Mouse (Mus musculus) neural tube, embryonic 11.5 days (tissue): ENCODE results near the gene Hoxc11. TPM values are rescaled to one million over a fixed set of nuclear protein-coding genes. Genes with fewer than 3 reads are reported as not detected.

Source experiments
- ATAC-seq: fragments of 200-750 bp; cut with Nextera tagmentation; 2 replicates; pipeline ENCODE4 v1.8.0; 2017; ENCODE audit warnings: moderate number of reproducible peaks, mild to moderate bottlenecking, moderate TSS enrichment, moderate library complexity; ENCODE audit not compliant: insufficient read depth, low FRiP score, low TSS enrichment
- DNase-seq: peaks from one replicate; pipeline ENCODE4 v3.0.0-alpha.2; 2015; ENCODE audit warnings: low spot score
- H3K27ac ChIP-seq: fragments of 300-500 bp; sonication (generic); 2 replicates; pipeline ENCODE4 v1.5.1; 2014; ENCODE audit warnings: low read depth, mild to moderate bottlenecking, low read length
- H3K27me3 ChIP-seq: fragments of 300-500 bp; sonication (generic); 2 replicates; pipeline ENCODE4 v1.6.1; 2014; ENCODE audit warnings: mild to moderate bottlenecking, low read length, mixed read lengths; ENCODE audit not compliant: control insufficient read depth, insufficient read depth
- H3K36me3 ChIP-seq: fragments of 300-500 bp; sonication (generic); 2 replicates; pipeline ENCODE4 v1.6.1; 2014; ENCODE audit warnings: mild to moderate bottlenecking, low read length, moderate library complexity, mixed read lengths; ENCODE audit not compliant: control insufficient read depth, insufficient read depth
- H3K4me1 ChIP-seq: fragments of 300-500 bp; sonication (generic); 2 replicates; pipeline ENCODE4 v1.6.1; 2014; ENCODE audit warnings: low read length, mixed read lengths; ENCODE audit not compliant: control insufficient read depth, insufficient read depth
- H3K4me2 ChIP-seq: fragments of 300-500 bp; sonication (generic); 2 replicates; pipeline ENCODE4 v1.6.1; 2014; ENCODE audit warnings: low read depth, mild to moderate bottlenecking, moderate library complexity
- H3K4me3 ChIP-seq: fragments of 300-500 bp; sonication (generic); 2 replicates; pipeline ENCODE4 v1.5.1; 2014; ENCODE audit warnings: low read depth, low read length
- H3K9ac ChIP-seq: fragments of 300-500 bp; sonication (generic); 2 replicates; pipeline ENCODE4 v1.6.1; 2014; ENCODE audit warnings: mild to moderate bottlenecking, low read length
- H3K9me3 ChIP-seq: fragments of 300-500 bp; sonication (generic); 2 replicates; pipeline ENCODE4 v1.6.1; 2016; ENCODE audit warnings: low read length; ENCODE audit not compliant: control insufficient read depth
- WGBS: fragments of 180-500 bp; shearing (Covaris S2); extraction: QIAGEN DNeasy Blood & Tissue Kit; methylation state at CpG from one replicate; pipeline ENCODE4 v1.1.7; 2014; 5-methylcytosine and 5-hydroxymethylcytosine counted together
- polyA plus RNA-seq: library from polyadenylated mRNA; unstranded; fragments of >200 nt; fragmentation: Nextera tagmentation; extraction: Ambion mirVana; gene quantifications from 2 replicates; pipeline ENCODE4 v1.2.1, GENCODE M21; 2014

Gene Hoxc11
- polyA plus RNA-seq, 1 experiment from 2014 or later: 2.0 TPM

GRCm38 (mm10) chr15:102945185-102946077, 8.8 kb upstream of the Hoxc11 start:
- ATAC-seq: no peak
- Histone ChIP-seq H3K36me3 (no peaks in the 10 kb centered on the region), H3K9ac (no peak overlapping the region), H3K4me2 (no peak overlapping the region; the same call in 1 of the 2 replicates), H3K9me3 (no peaks in the 10 kb centered on the region), H3K4me3 (no peak overlapping the region), H3K4me1 (no peaks in the 10 kb centered on the region), H3K27me3 (peaks cover 98% of the 10 kb centered on the region), H3K27ac (no peak overlapping the region)
- DNase-seq: no peak
- WGBS: 6% methylated on average over 22 of the region's 22 CpGs

GRCm38 (mm10) chr15:102947276-102947675, 7.0 kb upstream of the Hoxc11 start:
- DNase-seq (no peak), ATAC-seq (no peak)
- Histone ChIP-seq H3K4me1 (no peaks in the 10 kb centered on the region), H3K4me2 (no peak overlapping the region), H3K27me3 (peaks cover 98% of the 10 kb centered on the region), H3K36me3 (no peaks in the 10 kb centered on the region), H3K9me3 (no peaks in the 10 kb centered on the region), H3K4me3 (no peak overlapping the region), H3K9ac (no peak overlapping the region), H3K27ac (no peak overlapping the region)
- WGBS: under 1% methylated on average over 9 of the region's 9 CpGs

DNA sequence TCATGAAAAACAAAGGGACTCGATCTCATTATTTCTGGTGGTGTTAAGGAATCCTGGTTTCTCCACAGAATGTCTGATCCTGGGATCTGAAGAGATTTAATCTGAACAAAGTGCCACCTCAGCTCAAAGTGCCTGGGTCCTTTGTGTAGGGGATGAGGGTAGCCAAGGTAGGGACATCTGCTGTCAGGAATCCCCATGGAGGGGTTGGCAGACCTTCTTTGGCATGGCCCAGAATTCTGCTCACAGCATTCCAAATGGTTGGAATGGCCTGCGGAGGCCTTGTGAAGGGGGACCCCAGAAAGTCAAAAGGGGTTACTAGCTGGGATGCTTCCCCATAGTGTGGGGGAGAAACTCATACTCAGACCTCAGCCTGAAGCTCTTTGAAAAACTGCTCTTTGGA, 5.4 kb upstream of the Hoxc11 start:
- Histone ChIP-seq H3K27me3 (peaks cover 98% of the 10 kb centered on the region), H3K4me2 (peak overlapping the region; percentile 7; the same call in 1 of the 2 replicates), H3K9ac (peak overlapping the region; percentile 15; the same call in 1 of the 2 replicates), H3K27ac (no peak overlapping the region), H3K4me3 (no peak overlapping the region), H3K9me3 (no peaks in the 10 kb centered on the region), H3K36me3 (no peaks in the 10 kb centered on the region), H3K4me1 (no peaks in the 10 kb centered on the region)
- WGBS: 8% methylated on average over 2 of the region's 2 CpGs
- ATAC-seq: no peak
- DNase-seq: no peak

- H3K4me2 ChIP-seq: peak overlapping the region; percentile 13
- no peak for DNase-seq
- ATAC-seq: no peak
- 1% methylated on average over 20 of the region's 20 CpGs for WGBS
- no peaks in the 10 kb centered on the region for H3K36me3 ChIP-seq
- peaks cover 99% of the 10 kb centered on the region for H3K27me3 ChIP-seq
- no peaks in the 10 kb centered on the region for H3K4me1 ChIP-seq
- H3K9me3 ChIP-seq: no peaks in the 10 kb centered on the region
- peak overlapping the region; percentile 11; the same call in 1 of the 2 replicates for H3K4me3 ChIP-seq
- no peak overlapping the region for H3K27ac ChIP-seq
- 0 out of 2 replicates have a peak overlapping the region, but pooled peaks have one; percentile 20 for H3K9ac ChIP-seq
Observed at GRCm38 (mm10) chr15:102949696-102950095, 4.5 kb upstream of the Hoxc11 start.

DNA sequence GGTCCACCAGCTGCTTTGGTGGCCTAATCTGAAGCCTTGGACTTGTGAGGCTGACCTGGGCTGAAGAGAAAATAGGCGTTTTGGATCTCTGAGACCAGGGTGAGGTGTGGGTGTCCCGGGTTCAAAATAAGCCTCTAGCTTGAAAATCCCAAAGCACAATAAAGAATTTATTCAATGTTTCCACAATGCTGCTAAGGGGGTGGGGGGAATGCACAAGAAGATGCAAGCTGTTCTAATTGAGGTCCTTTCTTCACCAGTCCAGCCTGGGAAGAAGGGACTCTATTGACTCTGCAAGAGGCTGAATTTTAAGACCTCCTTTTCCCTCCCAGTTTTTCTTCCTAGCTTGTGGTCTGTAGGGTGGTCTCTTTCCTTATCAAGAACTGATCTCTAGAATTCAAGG, 3.4 kb upstream of the Hoxc11 start:
- Histone ChIP-seq H3K9ac (peak overlapping the region; percentile 27; the same call in 1 of the 2 replicates), H3K27ac (no peak overlapping the region), H3K36me3 (no peaks in the 10 kb centered on the region), H3K4me1 (no peaks in the 10 kb centered on the region), H3K4me3 (0 out of 2 replicates have a peak overlapping the region, but pooled peaks have one; percentile 9), H3K27me3 (peaks cover 99% of the 10 kb centered on the region), H3K4me2 (peak overlapping the region; percentile 9), H3K9me3 (no peaks in the 10 kb centered on the region)
- 9% methylated on average over 2 of the region's 2 CpGs for WGBS
- DNase-seq (no peak), ATAC-seq (no peak)

DNA sequence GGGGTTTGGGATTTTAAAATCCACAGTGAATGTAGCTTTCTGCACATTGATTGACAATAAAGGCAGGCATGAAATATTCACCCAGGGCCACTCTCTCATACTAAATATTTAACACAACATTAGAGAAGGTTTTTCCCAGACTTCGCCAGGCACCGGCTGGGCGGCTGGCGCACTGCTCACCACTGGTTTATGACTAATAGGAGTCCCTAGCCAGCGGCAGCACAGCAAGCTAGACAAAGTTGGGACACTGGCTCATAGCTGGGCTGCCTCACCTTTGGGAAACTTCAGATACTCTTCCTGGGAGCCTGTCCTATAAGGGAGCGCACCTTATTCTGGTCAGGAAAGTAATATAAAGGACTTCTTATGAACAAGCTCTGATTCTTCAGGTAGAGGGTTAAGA, 666 bp upstream of the Hoxc11 start:
- no peak for DNase-seq
- H3K9ac ChIP-seq: peak overlapping the region; percentile 23
- no peak overlapping the region for H3K27ac ChIP-seq
- no peaks in the 10 kb centered on the region for H3K36me3 ChIP-seq
- no peak overlapping the region; the same call in 1 of the 2 replicates for H3K4me3 ChIP-seq
- H3K27me3 ChIP-seq: peaks cover 100% of the 10 kb centered on the region
- peak overlapping the region; percentile 19 for H3K4me2 ChIP-seq
- WGBS: 4% methylated on average over 6 of the region's 6 CpGs
- no peak for ATAC-seq
- H3K9me3 ChIP-seq: no peaks in the 10 kb centered on the region
- no peaks in the 10 kb centered on the region for H3K4me1 ChIP-seq

GRCm38 (mm10) chr15:102955007-102955382, 768 bp downstream of the Hoxc11 start:
- Histone ChIP-seq H3K4me3 (peak overlapping the region; percentile 42), H3K27ac (peak overlapping the region; percentile 27; the same call in 1 of the 2 replicates), H3K4me1 (no peaks in the 10 kb centered on the region), H3K9ac (peak overlapping the region; percentile 70), H3K27me3 (peaks cover 98% of the 10 kb centered on the region), H3K4me2 (peak overlapping the region; percentile 31), H3K36me3 (no peaks in the 10 kb centered on the region), H3K9me3 (no peaks in the 10 kb centered on the region)
- ATAC-seq: no peak
- WGBS: under 1% methylated on average over 28 of the region's 28 CpGs
- no peak for DNase-seq

- Histone ChIP-seq H3K27ac (peak overlapping the region; percentile 11; the same call in 1 of the 2 replicates), H3K4me2 (peak overlapping the region; percentile 39), H3K4me1 (no peaks in the 10 kb centered on the region), H3K36me3 (no peaks in the 10 kb centered on the region), H3K9me3 (no peaks in the 10 kb centered on the region), H3K9ac (peak overlapping the region; percentile 70), H3K4me3 (peak overlapping the region; percentile 42), H3K27me3 (peaks cover 98% of the 10 kb centered on the region)
- under 1% methylated on average over 38 of the region's 40 CpGs for WGBS
- no peak for DNase-seq
- ATAC-seq: no peak
Observed at GRCm38 (mm10) chr15:102955833-102956640, 1.8 kb downstream of the Hoxc11 start.
